Mouse (Mus musculus) C2C12 (cell line): ENCODE results near the gene Tmem230.

Experiments
- CTCF ChIP-seq: IDR thresholded peaks from one replicate; pipeline ENCODE4 v1.5.1; 2011; ENCODE audit not compliant: control insufficient read depth, insufficient read depth, insufficient read length
- MYOD1 ChIP-seq: IDR thresholded peaks from one replicate; pipeline ENCODE4 v1.6.1; 2011; ENCODE audit warnings: low read depth; ENCODE audit not compliant: control insufficient read depth, insufficient read length
- USF1 ChIP-seq: IDR thresholded peaks from one replicate; pipeline ENCODE4 v1.6.1; 2011; ENCODE audit warnings: low read depth, mild to moderate bottlenecking, control low read depth, moderate library complexity

- TF ChIP-seq MYOD1 (no peak), CTCF (no peak), USF1 (no peak)
These were observed 13.0 kb upstream of the Tmem230 start for GRCm38 (mm10) chr2:132260601-132261000.
